Mouse (Mus musculus): Measurements from ENCODE around the gene Akap6. TPM values are rescaled to one million over a fixed set of nuclear protein-coding genes. Genes with fewer than 3 reads are reported as not detected.

Akap6 gene
- total RNA-seq, 1 experiment: 0.09 TPM

GRCm38 (mm10) chr12:52702368-52702967 is 3.3 kb downstream of the Akap6 start:
- DNase-seq (ENCODE audit: low read depth, low spot score): no peak
- Histone ChIP-seq H3K4me1 (ENCODE audit: control insufficient read depth in 2 of 2, insufficient read depth in 2 of 2, low read length in 2 of 2, poor library complexity in 1 of 2) (peaks cover 0 to 2% of the 10 kb centered on the region in 2 experiments; a peak in 1 of 4 replicates), H3K4me3 (ENCODE audit: insufficient read depth in 1 of 2, low read depth in 1 of 2, low read length in 2 of 2, poor library complexity in 1 of 2, severe bottlenecking in 1 of 2) (no peak overlapping the region)

DNA sequence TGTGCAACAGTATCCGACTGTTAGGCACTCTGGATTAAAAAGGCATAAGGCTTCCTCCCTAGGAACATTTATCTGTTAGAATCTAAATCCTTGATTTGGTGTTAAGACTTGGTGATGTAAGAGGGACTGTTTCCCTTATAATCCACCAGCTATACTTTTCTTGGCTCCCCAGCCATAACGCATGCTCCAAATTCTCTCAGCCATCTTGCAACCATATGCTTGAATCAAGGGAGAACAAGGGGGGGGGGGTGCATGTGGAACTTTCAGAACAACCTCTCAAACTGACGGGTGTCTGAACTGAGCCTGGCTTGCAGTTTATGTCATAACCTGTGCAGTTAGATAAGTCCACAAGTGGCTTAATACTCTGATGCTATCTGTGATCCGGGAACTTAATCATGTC is 4.9 kb downstream of the Akap6 start:
- Histone ChIP-seq H3K9ac (ENCODE audit: insufficient read depth, low read depth, low read length, poor library complexity, severe bottlenecking) (no peak overlapping the region), H3K4me3 (ENCODE audit: insufficient read depth in 1 of 2, low read depth in 1 of 2, low read length in 2 of 2, poor library complexity in 1 of 2, severe bottlenecking in 1 of 2) (no peak overlapping the region), H3K36me3 (ENCODE audit: control insufficient read depth, insufficient read depth, low read length, poor library complexity, severe bottlenecking) (no peaks in the 10 kb centered on the region), H3K9me3 (ENCODE audit: control insufficient read depth, insufficient read depth, low read depth, low read length) (no peaks in the 10 kb centered on the region), H3K4me1 (ENCODE audit: control insufficient read depth in 2 of 2, insufficient read depth in 2 of 2, low read length in 2 of 2, poor library complexity in 1 of 2) (peaks cover 0 to 2% of the 10 kb centered on the region in 2 experiments; a peak in 1 of 4 replicates), H3K27ac (ENCODE audit: insufficient read depth, low read depth, low read length, poor library complexity, severe bottlenecking) (no peak overlapping the region)
- in situ Hi-C loops (cut with MboI; ENCODE audit: low sequenced_read_pairs in 2 of 2, unreplicated experiment in 2 of 2): no loop called here
- DNase-seq (ENCODE audit: low read depth, low spot score): no peak
- TF ChIP-seq ZNF384 (IDR thresholded peaks at IDR 0.05; ENCODE audit: low read depth, low read length) (no peak), CHD2 (IDR thresholded peaks at IDR 0.05; ENCODE audit: low read depth, low read length) (no peak), ZC3H11A (IDR thresholded peaks at IDR 0.05; ENCODE audit: borderline replicate concordance, low read depth, low read length) (no peak), MAFK (IDR thresholded peaks at IDR 0.05; ENCODE audit: insufficient read depth, low read depth, low read length) (no peak), HCFC1 (IDR thresholded peaks at IDR 0.05; ENCODE audit: borderline replicate concordance, insufficient read depth, low read length) (no peak)

More at GRCm38 (mm10) chr12:52702368-52702967, 3.3 kb downstream of the Akap6 start:
- H3K9ac ChIP-seq (ENCODE audit: insufficient read depth, low read depth, low read length, poor library complexity, severe bottlenecking): no peak overlapping the region
- in situ Hi-C loops (cut with MboI; ENCODE audit: low sequenced_read_pairs in 2 of 2, unreplicated experiment in 2 of 2): no loop called here
- no peak overlapping the region for H3K27ac ChIP-seq (ENCODE audit: insufficient read depth, low read depth, low read length, poor library complexity, severe bottlenecking)
- H3K36me3 ChIP-seq (ENCODE audit: control insufficient read depth, insufficient read depth, low read length, poor library complexity, severe bottlenecking): no peaks in the 10 kb centered on the region
- no peaks in the 10 kb centered on the region for H3K9me3 ChIP-seq (ENCODE audit: control insufficient read depth, insufficient read depth, low read depth, low read length)
- TF ChIP-seq MAFK (IDR thresholded peaks at IDR 0.05; ENCODE audit: insufficient read depth, low read depth, low read length): no peak
- no peak for TF ChIP-seq HCFC1 (IDR thresholded peaks at IDR 0.05; ENCODE audit: borderline replicate concordance, insufficient read depth, low read length)
- no peak for TF ChIP-seq ZNF384 (IDR thresholded peaks at IDR 0.05; ENCODE audit: low read depth, low read length)
- no peak for TF ChIP-seq CHD2 (IDR thresholded peaks at IDR 0.05; ENCODE audit: low read depth, low read length)
- TF ChIP-seq ZC3H11A (IDR thresholded peaks at IDR 0.05; ENCODE audit: borderline replicate concordance, low read depth, low read length): no peak

- DNase-seq (ENCODE audit: low read depth, low spot score): no peak
- Histone ChIP-seq H3K36me3 (ENCODE audit: control insufficient read depth, insufficient read depth, low read length, poor library complexity, severe bottlenecking) (no peaks in the 10 kb centered on the region), H3K4me3 (ENCODE audit: insufficient read depth in 1 of 2, low read depth in 1 of 2, low read length in 2 of 2, poor library complexity in 1 of 2, severe bottlenecking in 1 of 2) (no peak overlapping the region), H3K9ac (ENCODE audit: insufficient read depth, low read depth, low read length, poor library complexity, severe bottlenecking) (no peak overlapping the region), H3K27ac (ENCODE audit: insufficient read depth, low read depth, low read length, poor library complexity, severe bottlenecking) (no peak overlapping the region), H3K9me3 (ENCODE audit: control insufficient read depth, insufficient read depth, low read depth, low read length) (no peaks in the 10 kb centered on the region), H3K4me1 (ENCODE audit: control insufficient read depth in 2 of 2, insufficient read depth in 2 of 2, low read length in 2 of 2, poor library complexity in 1 of 2) (peaks cover 0 to 2% of the 10 kb centered on the region in 2 experiments; a peak in 1 of 4 replicates)
- TF ChIP-seq MAFK (IDR thresholded peaks at IDR 0.05; ENCODE audit: insufficient read depth, low read depth, low read length): no peak
- TF ChIP-seq ZC3H11A (IDR thresholded peaks at IDR 0.05; ENCODE audit: borderline replicate concordance, low read depth, low read length): no peak
- TF ChIP-seq CHD2 (IDR thresholded peaks at IDR 0.05; ENCODE audit: low read depth, low read length): no peak
- no peak for TF ChIP-seq ZNF384 (IDR thresholded peaks at IDR 0.05; ENCODE audit: low read depth, low read length)
- no peak for TF ChIP-seq HCFC1 (IDR thresholded peaks at IDR 0.05; ENCODE audit: borderline replicate concordance, insufficient read depth, low read length)
- in situ Hi-C loops (cut with MboI; ENCODE audit: low sequenced_read_pairs in 2 of 2, unreplicated experiment in 2 of 2): no loop called here
These were observed 5.6 kb downstream of the Akap6 start for GRCm38 (mm10) chr12:52704810-52705209.

DNA sequence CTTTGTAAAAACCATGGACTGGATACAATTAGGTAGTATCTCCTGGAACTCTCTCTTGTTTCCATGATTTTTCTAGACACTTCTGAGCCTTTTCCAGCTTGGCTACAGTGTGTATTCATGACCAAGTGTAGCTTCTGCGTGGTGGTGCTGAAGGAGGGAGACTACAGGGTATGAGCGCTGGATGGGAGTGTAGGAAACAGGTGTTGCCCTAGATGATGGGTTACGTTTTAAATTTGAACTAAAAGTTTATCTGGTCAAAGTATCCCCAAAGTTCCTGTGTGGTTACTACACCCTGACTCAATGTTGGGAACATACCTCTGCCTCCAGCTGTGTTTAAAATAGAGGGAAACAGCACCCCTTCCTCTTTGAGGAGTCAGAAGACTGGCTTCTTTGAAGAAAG is 12.2 kb downstream of the Akap6 start:
- DNase-seq (ENCODE audit: low read depth, low spot score): no peak

More for the DNA sequence above, 12.2 kb downstream of the Akap6 start:
- no peak overlapping the region for H3K9ac ChIP-seq (ENCODE audit: insufficient read depth, low read depth, low read length, poor library complexity, severe bottlenecking)
- H3K4me1 ChIP-seq (ENCODE audit: control insufficient read depth in 2 of 2, insufficient read depth in 2 of 2, low read length in 2 of 2, poor library complexity in 1 of 2): no peaks in the 10 kb centered on the region
- no peaks in the 10 kb centered on the region for H3K36me3 ChIP-seq (ENCODE audit: control insufficient read depth, insufficient read depth, low read length, poor library complexity, severe bottlenecking)
- no peak overlapping the region for H3K4me3 ChIP-seq (ENCODE audit: insufficient read depth in 1 of 2, low read depth in 1 of 2, low read length in 2 of 2, poor library complexity in 1 of 2, severe bottlenecking in 1 of 2)
- no peak for TF ChIP-seq ZNF384 (IDR thresholded peaks at IDR 0.05; ENCODE audit: low read depth, low read length)
- no peak for TF ChIP-seq MAFK (IDR thresholded peaks at IDR 0.05; ENCODE audit: insufficient read depth, low read depth, low read length)
- no peak for TF ChIP-seq HCFC1 (IDR thresholded peaks at IDR 0.05; ENCODE audit: borderline replicate concordance, insufficient read depth, low read length)
- TF ChIP-seq ZC3H11A (IDR thresholded peaks at IDR 0.05; ENCODE audit: borderline replicate concordance, low read depth, low read length): no peak
- no peak for TF ChIP-seq CHD2 (IDR thresholded peaks at IDR 0.05; ENCODE audit: low read depth, low read length)
- no peak overlapping the region for H3K27ac ChIP-seq (ENCODE audit: insufficient read depth, low read depth, low read length, poor library complexity, severe bottlenecking)
- in situ Hi-C loops (cut with MboI; ENCODE audit: low sequenced_read_pairs in 2 of 2, unreplicated experiment in 2 of 2): no loop called here
- H3K9me3 ChIP-seq (ENCODE audit: control insufficient read depth, insufficient read depth, low read depth, low read length): no peaks in the 10 kb centered on the region
